Mouse (Mus musculus) G1E-ER4 (cell line): Measurements from ENCODE around the gene Fancm. TPM values are rescaled to one million over a fixed set of nuclear protein-coding genes. Genes with fewer than 3 reads are reported as not detected.

Experiments
- GATA1 ChIP-seq: IDR thresholded peaks from one replicate; pipeline ENCODE4 v1.8.0; 2012; ENCODE audit warnings: low read length, inconsistent platforms
- polyA plus RNA-seq: library from polyadenylated mRNA; stranded (reverse); fragments of >175 nt; gene quantifications from 2 replicates; pipeline ENCODE4 v1.2.3, GENCODE M21; 2012

The Fancm gene
- 5.3 and 6.5 TPM in 2 replicates for polyA plus RNA-seq

GRCm38 (mm10) chr12:65075085-65075732, at the start of gene Fancm:
TSS of gene Fancm (plus strand) at chr12:65075603.
- no peak for TF ChIP-seq GATA1

- TF ChIP-seq GATA1, result no peak
Measured at GRCm38 (mm10) chr12:65035839-65036189, 39.6 kb upstream of the Fancm start.

GRCm38 (mm10) chr12:65036190-65036870, 39.1 kb upstream of the Fancm start, which contains the start of gene Prpf39:
TSS of gene Prpf39 (plus strand) at chr12:65036333.
- TF ChIP-seq GATA1, result no peak

GRCm38 (mm10) chr12:65036892-65037545, 38.4 kb upstream of the Fancm start:
- TF ChIP-seq GATA1, result no peak

- TF ChIP-seq GATA1, result no peak
Measured at GRCm38 (mm10) chr12:65037546-65037937, 37.9 kb upstream of the Fancm start.

GRCm38 (mm10) chr12:65048799-65049198, 26.6 kb upstream of the Fancm start:
- TF ChIP-seq GATA1, result no peak

GRCm38 (mm10) chr12:65058203-65058602, 17.2 kb upstream of the Fancm start:
- TF ChIP-seq GATA1, result no peak

GRCm38 (mm10) chr12:65061082-65061481, 14.3 kb upstream of the Fancm start:
- TF ChIP-seq GATA1, result no peak

GRCm38 (mm10) chr12:65065241-65065640, 10.2 kb upstream of the Fancm start:
- TF ChIP-seq GATA1, result no peak

- TF ChIP-seq GATA1, result no peak
Measured at GRCm38 (mm10) chr12:65066234-65066633, 9.2 kb upstream of the Fancm start.

- TF ChIP-seq GATA1, result no peak
Measured at GRCm38 (mm10) chr12:65068409-65068808, 7.0 kb upstream of the Fancm start.

- no peak for TF ChIP-seq GATA1
Measured at GRCm38 (mm10) chr12:65072911-65073610, 2.3 kb upstream of the Fancm start.

- TF ChIP-seq GATA1, result no peak
Measured at GRCm38 (mm10) chr12:65073611-65074178, 1.7 kb upstream of the Fancm start, which contains the start of gene Fkbp3. TSS of gene Fkbp3 (minus strand) at chr12:65074007.

GRCm38 (mm10) chr12:65074651-65075050, 752 bp upstream of the Fancm start:
- TF ChIP-seq GATA1, result no peak

- no peak for TF ChIP-seq GATA1
Measured at GRCm38 (mm10) chr12:65075733-65076310, 419 bp downstream of the Fancm start.
